Mouse (Mus musculus) retina, adult 2 months (tissue): ENCODE data around the gene Vmn1r40.

Experiments
- DNase-seq: peaks from one replicate; pipeline ENCODE4 v3.0.0-alpha.2; 2012; ENCODE audit warnings: low read depth, low spot score

Gene Vmn1r40

GRCm38 (mm10) chr6:89707240-89707639 lies at the start of gene Vmn1r40:
Vmn1r40 (plus strand) TSS chr6:89707540.
- no peak for DNase-seq

- DNase-seq = no peak
Observed at GRCm38 (mm10) chr6:89658342-89658741, 49.0 kb upstream of the Vmn1r40 start.

- DNase-seq = no peak
Observed at GRCm38 (mm10) chr6:89658931-89659330, 48.4 kb upstream of the Vmn1r40 start.

- no peak for DNase-seq
Observed at GRCm38 (mm10) chr6:89659692-89660423, 47.5 kb upstream of the Vmn1r40 start.

- DNase-seq = no peak
Observed at GRCm38 (mm10) chr6:89660490-89660889, 46.9 kb upstream of the Vmn1r40 start.

GRCm38 (mm10) chr6:89662521-89662920 lies 44.8 kb upstream of the Vmn1r40 start:
- DNase-seq = no peak

GRCm38 (mm10) chr6:89665155-89665554 lies 42.2 kb upstream of the Vmn1r40 start:
- no peak for DNase-seq

- DNase-seq = no peak
Observed at GRCm38 (mm10) chr6:89665667-89666066, 41.7 kb upstream of the Vmn1r40 start.

- no peak for DNase-seq
Observed at GRCm38 (mm10) chr6:89666976-89667375, 40.4 kb upstream of the Vmn1r40 start.

- DNase-seq = no peak
Observed at GRCm38 (mm10) chr6:89669556-89669955, 37.8 kb upstream of the Vmn1r40 start.

GRCm38 (mm10) chr6:89671431-89671830 lies 35.9 kb upstream of the Vmn1r40 start:
- DNase-seq = no peak

GRCm38 (mm10) chr6:89672641-89673040 lies 34.7 kb upstream of the Vmn1r40 start:
- DNase-seq = no peak

- DNase-seq = no peak
Observed at GRCm38 (mm10) chr6:89673135-89673780, 34.1 kb upstream of the Vmn1r40 start.

GRCm38 (mm10) chr6:89678522-89678921 lies 28.8 kb upstream of the Vmn1r40 start:
- DNase-seq = no peak

- peak; percentile 33 for DNase-seq
Observed at GRCm38 (mm10) chr6:89679291-89679835, 28.0 kb upstream of the Vmn1r40 start.

- no peak for DNase-seq
Observed at GRCm38 (mm10) chr6:89680155-89680554, 27.2 kb upstream of the Vmn1r40 start.

- DNase-seq = no peak
Observed at GRCm38 (mm10) chr6:89684231-89684630, 23.1 kb upstream of the Vmn1r40 start.

GRCm38 (mm10) chr6:89687100-89687499 lies 20.2 kb upstream of the Vmn1r40 start:
- no peak for DNase-seq

GRCm38 (mm10) chr6:89706624-89707023 lies 716 bp upstream of the Vmn1r40 start:
- no peak for DNase-seq

- DNase-seq = no peak
Observed at GRCm38 (mm10) chr6:89718051-89718450, 10.7 kb downstream of the Vmn1r40 start.

- DNase-seq = no peak
Observed at GRCm38 (mm10) chr6:89740466-89740865, 33.1 kb downstream of the Vmn1r40 start, which contains the start of gene Vmn1r41. Vmn1r41 (plus strand) TSS chr6:89740766.

GRCm38 (mm10) chr6:89742811-89743210 lies 35.5 kb downstream of the Vmn1r40 start:
- DNase-seq = no peak
